Mouse (Mus musculus) adrenal gland, postnatal 10 days (tissue): ENCODE measurements at regions not wholly inside any gene's neighbourhood (a gene's known extent, or its start where the extent isn't known, plus 50 kb on each side); places are given as distances from the start of the nearest gene placed in this dataset.
A peak's percentile ranks its signal among the peaks of the same experiment; 100 is the strongest.

Experiments
- DNase-seq: peaks from one replicate; pipeline ENCODE4 v3.0.0; 2021; ENCODE audit warnings: mixed read lengths

DNA sequence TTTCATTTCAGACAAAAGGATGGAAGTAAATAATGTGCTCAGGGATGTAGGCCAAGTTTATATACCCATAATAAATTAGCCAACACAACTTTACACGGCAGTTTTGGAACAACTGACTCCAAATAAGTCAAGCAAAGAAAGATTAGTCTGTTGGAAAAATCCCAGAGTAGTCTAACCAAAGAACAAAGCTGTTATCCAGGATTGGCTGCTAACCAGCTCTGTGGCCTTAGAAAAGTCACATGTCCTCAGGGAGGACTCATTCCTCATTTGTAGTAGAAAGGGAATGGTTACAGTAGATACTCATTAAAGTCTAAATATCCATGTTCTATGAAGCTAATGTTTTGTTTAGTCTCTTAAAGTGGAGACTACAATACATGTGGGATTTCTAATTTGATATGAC lies 130.6 kb upstream of the Mid1 start:
- DNase-seq = peak; percentile 18

DNA sequence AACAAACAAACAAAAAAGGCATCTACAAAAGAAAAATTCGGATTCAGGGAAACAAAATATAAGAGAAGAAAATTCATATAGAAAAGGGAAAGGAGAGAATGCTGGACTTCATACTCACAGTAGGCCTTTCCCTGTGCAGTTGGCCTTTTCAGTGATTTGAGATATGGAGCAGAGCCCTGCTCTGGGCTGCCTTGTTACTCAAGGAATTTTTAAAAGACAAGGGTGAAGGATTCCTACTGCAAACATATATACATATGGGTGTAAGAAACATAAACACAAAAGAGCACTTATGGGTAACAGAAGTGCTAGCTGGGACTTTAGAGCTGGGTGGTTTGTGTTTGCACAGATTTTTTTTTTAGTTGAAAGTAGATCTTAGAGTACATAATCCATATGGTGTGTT lies 132.1 kb upstream of the Mid1 start:
- no peak for DNase-seq

DNA sequence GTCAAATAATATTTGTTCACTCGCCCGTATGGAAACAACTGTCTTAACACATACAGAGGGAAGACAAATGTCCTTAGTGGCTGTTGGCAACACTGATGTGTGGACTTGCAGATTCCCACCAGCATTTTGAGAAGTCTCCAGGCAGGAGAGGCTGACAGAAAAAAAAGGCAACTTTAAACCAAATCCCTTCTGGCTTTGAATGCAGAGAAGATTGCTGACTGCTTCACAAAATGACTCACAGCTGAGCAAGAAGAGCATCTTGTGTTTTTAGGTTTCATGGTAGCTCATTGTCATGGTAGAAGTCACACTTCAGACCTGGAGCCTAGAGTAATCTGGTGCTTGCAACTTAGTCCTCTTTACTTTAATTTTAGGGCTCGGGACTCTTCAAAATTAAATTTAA lies 141.0 kb upstream of the Mid1 start:
- no peak for DNase-seq

DNA sequence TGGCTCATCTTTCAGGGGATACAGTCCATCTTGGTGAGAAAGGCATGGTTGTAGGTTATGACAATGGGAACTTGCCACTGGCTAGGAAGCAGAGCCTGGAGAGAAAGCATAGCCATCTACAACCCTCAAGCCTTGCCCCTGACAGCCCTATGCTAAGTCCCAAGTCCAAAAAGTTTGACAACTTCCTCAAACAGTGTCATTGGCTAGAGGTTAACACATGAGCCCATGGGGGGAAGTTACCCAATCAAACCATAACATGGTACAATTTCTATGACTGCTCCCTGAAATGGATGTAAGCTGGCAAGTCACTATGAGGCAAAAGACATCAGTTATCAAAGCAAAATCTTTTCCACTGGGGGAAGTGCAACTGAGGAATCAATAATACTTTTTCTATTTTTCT lies 176.8 kb upstream of the Mid1 start:
- no peak for DNase-seq

DNA sequence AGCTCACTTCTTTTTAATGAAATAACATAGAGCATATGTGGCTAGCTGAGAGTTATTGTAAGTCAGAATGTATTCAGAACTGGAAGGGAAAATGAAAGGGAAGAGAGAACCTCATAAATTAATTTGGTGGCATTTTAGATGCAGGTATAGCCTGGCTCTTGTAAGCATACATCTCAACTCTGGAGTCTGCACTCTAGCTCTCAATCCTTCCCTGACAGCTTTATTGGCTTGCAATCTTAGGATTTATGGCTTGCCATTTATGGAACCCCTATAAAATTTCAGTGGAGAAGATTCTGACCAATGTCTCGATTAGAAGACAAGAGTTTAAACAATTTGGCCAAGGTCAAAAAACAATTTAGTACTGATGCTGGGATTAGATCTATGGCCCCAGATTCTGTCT lies 173.4 kb upstream of the Hccs start:
- no peak for DNase-seq

DNA sequence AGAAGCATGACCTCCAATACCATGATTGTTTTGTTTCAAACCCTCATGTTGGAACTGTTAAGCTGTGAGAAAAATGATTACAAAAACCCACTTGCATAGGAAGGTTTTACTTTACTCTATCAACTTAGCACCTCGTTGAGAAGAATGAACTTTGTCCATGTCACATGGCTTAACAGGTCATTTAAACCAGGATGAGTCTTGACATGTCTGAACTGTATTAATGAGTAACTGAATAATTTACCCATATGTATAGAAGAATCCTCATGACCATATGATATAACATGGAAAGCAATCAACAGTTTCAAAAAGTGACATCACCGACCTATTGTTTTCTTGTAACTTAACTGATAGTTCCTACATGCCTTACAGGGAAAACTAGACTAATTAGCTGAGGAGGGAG lies 153.3 kb upstream of the Hccs start:
- no peak for DNase-seq

DNA sequence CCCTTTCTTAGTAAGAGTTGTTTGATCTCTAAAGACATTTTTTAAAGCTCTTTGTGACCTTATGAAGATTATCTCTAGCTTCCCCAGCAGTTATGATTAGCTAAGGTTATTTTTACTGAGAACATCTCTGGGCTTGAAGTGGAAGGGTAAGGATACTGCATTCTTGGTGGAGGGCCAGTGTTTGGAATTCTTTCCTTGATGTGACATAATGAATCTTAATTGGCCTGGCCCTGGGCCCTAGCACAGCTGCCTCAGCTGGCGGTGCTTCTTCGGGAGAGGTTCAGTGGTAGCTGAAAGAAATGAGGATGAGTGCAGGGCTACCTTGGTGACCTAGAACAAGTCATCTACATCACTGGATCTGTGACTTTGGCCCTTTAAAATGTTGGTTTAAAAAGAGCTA lies 150.5 kb upstream of the Hccs start:
- no peak for DNase-seq

DNA sequence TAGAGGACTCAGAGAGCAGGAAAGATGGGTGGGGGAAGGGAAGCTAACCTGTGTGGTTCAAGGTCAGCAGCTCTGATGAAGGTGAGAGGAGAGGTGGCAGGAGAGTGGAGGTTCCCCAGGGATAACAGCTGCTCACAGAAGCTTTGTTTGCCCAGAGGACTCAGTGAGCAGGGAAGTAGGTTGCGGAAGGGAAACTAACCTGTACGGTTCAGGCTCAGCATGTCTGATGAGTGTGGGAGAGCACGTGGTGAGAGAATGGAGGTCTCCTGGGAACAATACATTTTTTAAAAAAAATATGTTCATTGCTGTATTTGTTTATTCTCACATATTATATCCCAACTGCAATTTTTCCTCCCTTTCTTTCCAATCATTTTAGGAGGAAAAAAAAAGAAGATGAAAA lies 130.0 kb upstream of the Hccs start:
- DNase-seq = no peak

DNA sequence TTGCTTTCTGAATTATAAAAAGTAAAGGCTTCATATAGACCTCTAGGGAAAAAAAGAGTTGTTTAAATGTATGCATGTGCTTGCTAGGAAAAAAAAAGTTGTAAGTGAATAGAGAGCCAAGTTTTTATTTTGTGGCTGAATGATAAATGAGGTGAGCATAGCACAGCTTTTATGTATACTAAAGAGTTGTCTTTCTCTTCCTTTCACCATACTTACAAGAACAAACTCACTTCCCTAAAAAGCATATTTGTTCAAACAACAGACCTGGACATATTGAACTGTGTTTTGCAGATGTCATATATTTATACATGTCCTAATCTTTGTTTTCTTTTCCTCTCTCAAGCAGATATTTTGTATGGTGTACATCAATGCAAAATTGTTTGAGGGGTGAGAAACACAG lies 119.4 kb upstream of the Hccs start:
- DNase-seq = no peak

DNA sequence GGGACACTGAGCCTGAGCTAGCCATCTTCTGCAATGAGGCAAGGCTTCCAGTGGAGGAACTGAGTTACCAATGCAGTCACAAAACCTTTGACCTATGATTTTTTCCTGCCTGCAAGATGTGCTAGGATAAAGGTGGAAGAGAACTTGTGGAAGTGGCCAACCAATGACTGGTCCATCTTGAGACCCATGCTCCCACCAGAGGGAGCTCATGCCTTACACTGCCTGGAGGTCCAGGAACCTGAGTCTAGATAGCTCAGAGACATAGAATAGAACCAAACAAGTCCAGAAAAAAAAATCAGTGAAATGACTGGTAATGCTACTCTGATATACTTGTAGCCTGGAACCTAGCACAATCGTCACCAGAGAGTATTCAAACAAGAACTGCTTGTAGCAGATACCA lies 118.5 kb upstream of the Hccs start:
- DNase-seq = peak; percentile 33

DNA sequence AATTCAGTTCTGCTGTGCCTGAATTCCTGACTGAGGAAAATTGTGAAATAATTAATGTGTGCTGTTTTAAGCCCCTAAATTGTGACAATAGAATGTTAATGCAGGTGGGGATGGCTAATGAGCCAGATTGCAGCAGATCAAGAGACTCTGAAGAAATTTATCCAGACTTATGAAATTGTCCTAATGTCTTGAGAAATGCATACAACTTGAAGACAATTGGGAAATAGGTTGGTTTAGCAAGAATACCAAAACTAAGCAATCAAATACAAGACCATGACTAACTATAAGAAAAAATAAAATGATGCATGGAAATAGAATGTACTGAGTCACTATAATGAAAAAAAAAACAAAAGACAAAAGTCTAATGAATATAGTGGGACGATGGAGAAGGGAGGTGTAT lies 113.7 kb upstream of the Hccs start:
- no peak for DNase-seq

DNA sequence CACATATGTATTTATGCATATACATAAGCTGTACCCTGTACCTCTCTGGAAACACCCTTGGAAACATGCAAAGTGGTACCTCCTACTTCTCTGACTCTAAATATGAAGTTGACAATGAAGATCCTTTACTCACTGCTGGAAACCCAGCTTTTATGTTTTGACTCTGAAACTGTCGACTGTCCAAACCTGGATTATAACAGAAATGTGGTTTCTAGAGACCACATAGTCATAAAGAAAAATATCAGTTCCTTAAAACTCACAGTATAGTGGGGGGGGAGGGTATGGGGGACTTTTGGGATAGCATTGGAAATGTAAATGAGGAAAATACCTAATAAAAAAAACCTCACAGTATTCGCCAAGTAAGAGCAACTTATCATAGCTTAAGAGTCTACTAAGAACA lies 76.7 kb upstream of the Hccs start:
- DNase-seq = no peak

DNA sequence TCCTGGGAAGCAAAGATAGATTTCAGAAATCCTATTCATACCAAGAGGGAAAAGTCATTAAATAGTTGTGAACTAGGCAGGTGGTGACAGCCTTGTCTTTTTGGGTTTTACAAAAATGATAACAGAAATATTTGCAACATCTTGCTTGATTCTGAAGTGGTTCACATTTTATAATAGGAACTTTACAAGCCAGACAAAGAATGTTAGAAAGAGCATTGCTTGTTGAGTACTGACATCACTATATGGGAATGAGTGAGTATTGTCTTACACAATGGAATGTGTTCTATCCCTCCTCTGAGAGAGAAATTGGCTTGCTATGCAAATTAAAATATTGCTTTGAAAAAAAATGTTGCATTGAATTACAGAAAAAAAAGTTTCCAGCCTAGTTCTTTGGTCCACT lies 66.5 kb upstream of the Hccs start:
- no peak for DNase-seq
